Mouse (Mus musculus) embryonic facial prominence, embryonic 14.5 days (tissue): Measurements from ENCODE around the gene Siva1. TPM values are rescaled to one million over a fixed set of nuclear protein-coding genes. Genes with fewer than 3 reads are reported as not detected.

Experiments used
- ATAC-seq: fragments of 200-750 bp; cut with Nextera tagmentation; 2 replicates; pipeline ENCODE4 v1.8.0; 2017; ENCODE audit warnings: low read depth, moderate number of reproducible peaks, moderate TSS enrichment
- DNase-seq: peaks from one replicate; pipeline ENCODE4 v3.0.0-alpha.2; 2015; ENCODE audit warnings: low spot score
- H3K27ac ChIP-seq: fragments of 300-500 bp; sonication (generic); replicated peaks from 2 replicates; pipeline ENCODE4 v1.5.1; 2014; ENCODE audit warnings: low read depth, mild to moderate bottlenecking, low read length, moderate library complexity
- H3K27me3 ChIP-seq: fragments of 300-500 bp; sonication (generic); replicated peaks from 2 replicates; pipeline ENCODE4 v1.6.1; 2014; ENCODE audit warnings: low read length; ENCODE audit not compliant: control insufficient read depth, insufficient read depth
- H3K36me3 ChIP-seq: fragments of 300-500 bp; sonication (generic); 2 replicates; pipeline ENCODE4 v1.6.1; 2014; ENCODE audit warnings: low read length, mixed read lengths; ENCODE audit not compliant: control insufficient read depth, insufficient read depth
- H3K4me1 ChIP-seq: fragments of 300-500 bp; sonication (generic); 2 replicates; pipeline ENCODE4 v1.6.1; 2014; ENCODE audit warnings: antibody characterized with exemption, low read length; ENCODE audit not compliant: control insufficient read depth, insufficient read depth
- H3K4me2 ChIP-seq: fragments of 300-500 bp; sonication (generic); 2 replicates; pipeline ENCODE4 v1.6.1; 2014; ENCODE audit warnings: low read depth, mild to moderate bottlenecking, low read length, moderate library complexity, mixed read lengths
- H3K4me3 ChIP-seq: fragments of 300-500 bp; sonication (generic); 2 replicates; pipeline ENCODE4 v1.5.1; 2014; ENCODE audit warnings: low read depth, mild to moderate bottlenecking, low read length
- H3K9ac ChIP-seq: fragments of 300-500 bp; sonication (generic); 2 replicates; pipeline ENCODE4 v1.6.1; 2014; ENCODE audit warnings: low read depth, mild to moderate bottlenecking, low read length, moderate library complexity, mixed read lengths
- H3K9me3 ChIP-seq: fragments of 300-500 bp; sonication (generic); 2 replicates; pipeline ENCODE4 v1.6.1; 2016; ENCODE audit warnings: low read length; ENCODE audit not compliant: control insufficient read depth
- WGBS: fragments of 180-500 bp; shearing (Covaris S2); extraction: QIAGEN DNeasy Blood & Tissue Kit; methylation state at CpG from one replicate; pipeline ENCODE4 v1.1.7; 2014; 5-methylcytosine and 5-hydroxymethylcytosine counted together
- polyA plus RNA-seq: library from polyadenylated mRNA; unstranded; fragments of >200 nt; fragmentation: Nextera tagmentation; extraction: Ambion mirVana; gene quantifications from 2 replicates; pipeline ENCODE4 v1.2.1, GENCODE M21; 2014

Gene Siva1
- polyA plus RNA-seq, 1 experiment from 2014 or later, result 211 TPM

DNA sequence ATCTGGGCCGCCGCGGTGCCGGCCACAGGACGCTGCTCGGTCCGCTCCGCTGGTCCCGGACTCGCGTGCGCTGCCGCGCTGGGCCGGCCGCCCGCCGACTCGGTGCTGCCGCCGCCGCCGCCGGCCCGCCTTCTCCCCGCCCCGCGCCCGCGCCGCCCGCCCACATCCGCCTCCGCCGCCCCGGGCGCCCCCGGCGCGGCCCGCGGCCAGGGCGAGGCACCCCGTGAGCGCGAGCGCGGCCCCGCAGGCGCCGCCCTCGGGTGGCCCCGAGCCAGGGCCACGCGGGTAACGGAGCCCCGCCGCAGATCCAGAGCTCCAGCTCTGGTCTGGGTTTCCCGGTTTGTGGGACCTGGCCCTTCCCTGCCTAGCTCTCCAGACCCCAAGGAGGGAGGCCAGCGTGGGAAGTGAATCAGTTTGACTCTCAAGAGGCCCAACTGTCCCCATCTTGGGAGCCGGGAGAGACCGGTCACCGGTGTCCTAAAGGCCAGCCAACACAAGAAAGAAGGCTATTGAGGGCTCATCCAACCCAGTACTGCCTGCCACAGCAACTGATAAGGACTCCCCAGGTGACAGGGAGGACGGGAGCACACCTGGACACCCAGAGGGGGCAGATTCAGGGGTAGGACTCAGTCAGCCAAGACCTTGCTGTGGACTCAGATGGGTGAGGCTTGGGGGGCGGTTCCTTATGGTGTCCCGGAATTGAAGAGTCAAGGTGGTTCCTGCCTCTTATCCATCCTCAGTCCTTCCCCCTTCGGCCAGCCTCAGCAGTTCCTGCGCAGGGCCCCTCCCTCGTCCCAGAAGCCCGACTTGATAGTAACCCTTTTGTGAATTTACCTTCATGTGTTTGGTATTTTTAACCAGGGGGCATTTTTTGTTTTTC lies 29.9 kb downstream of the Siva1 start, which contains the start of gene Akt1:
TSS of gene Akt1 (minus strand) at position 753 of the 880 bp plus-strand sequence.
- H3K27ac ChIP-seq, result peak within 1 kb of the TSS; percentile 95
- ATAC-seq, result peak; percentile 36; the same call in 1 of the 2 replicates
- peak within 1 kb of the TSS; percentile 94 for H3K4me2 ChIP-seq
- H3K36me3 ChIP-seq, result peaks cover 23% of the 10 kb centered on the region
- peak within 1 kb of the TSS; percentile 98 for H3K9ac ChIP-seq
- peaks cover 24% of the 10 kb centered on the region for H3K27me3 ChIP-seq
- H3K9me3 ChIP-seq, result no peaks in the 10 kb centered on the region
- H3K4me3 ChIP-seq, result peak within 1 kb of the TSS; percentile 98
- peak; percentile 88 for DNase-seq
- peaks cover 34% of the 10 kb centered on the region for H3K4me1 ChIP-seq
- 0% methylated on average over 27 of the region's 70 CpGs for WGBS

DNA sequence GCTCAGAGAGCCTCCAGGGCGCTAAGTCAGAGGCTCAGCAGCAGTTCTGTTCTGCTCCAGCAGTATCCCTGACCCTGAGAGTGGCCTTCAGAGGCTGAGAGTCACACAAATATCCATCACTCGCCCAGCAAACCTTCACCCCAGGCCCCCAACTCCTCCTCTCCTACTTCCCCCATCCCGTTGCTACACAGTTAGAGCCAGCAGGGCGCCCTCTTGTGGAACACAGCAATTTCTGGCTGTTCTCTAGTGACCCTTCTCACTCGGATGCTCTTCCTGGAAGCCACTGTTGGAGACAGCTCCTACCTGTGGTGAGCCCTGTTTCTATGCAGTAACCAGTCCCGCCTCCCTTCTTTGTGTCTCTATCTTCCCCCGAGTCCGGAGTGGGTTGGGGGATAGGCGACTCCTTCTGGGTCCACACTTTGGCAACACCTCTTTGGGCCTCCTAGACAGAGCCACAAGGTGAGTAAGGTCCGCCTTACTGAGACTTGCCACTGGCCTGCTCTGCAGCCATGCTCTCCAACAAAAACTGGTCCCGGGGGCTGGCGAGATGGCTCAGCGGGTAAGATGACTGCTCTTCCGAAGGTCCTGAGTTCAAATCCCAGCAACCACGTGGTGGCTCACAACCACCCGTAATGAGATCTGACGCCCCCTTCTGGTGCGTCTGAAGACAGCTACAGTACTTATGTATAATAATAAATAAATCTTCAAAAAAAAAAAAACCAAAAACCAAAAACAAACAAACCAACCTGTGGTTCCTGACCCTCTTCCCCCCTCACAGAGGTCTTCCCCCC lies 31.0 kb downstream of the Siva1 start:
- peak; percentile 74 for ATAC-seq
- 16% methylated on average over 18 of the region's 18 CpGs for WGBS
- Histone ChIP-seq H3K4me3 (peak overlapping the region; percentile 98), H3K4me2 (peak overlapping the region; percentile 94), H3K27me3 (peaks cover 35% of the 10 kb centered on the region), H3K27ac (peak overlapping the region; percentile 95), H3K9ac (peak overlapping the region; percentile 50; the same call in 1 of the 2 replicates), H3K9me3 (no peaks in the 10 kb centered on the region), H3K36me3 (peaks cover 13% of the 10 kb centered on the region), H3K4me1 (peaks cover 34% of the 10 kb centered on the region)
- peak; percentile 94 for DNase-seq

DNA sequence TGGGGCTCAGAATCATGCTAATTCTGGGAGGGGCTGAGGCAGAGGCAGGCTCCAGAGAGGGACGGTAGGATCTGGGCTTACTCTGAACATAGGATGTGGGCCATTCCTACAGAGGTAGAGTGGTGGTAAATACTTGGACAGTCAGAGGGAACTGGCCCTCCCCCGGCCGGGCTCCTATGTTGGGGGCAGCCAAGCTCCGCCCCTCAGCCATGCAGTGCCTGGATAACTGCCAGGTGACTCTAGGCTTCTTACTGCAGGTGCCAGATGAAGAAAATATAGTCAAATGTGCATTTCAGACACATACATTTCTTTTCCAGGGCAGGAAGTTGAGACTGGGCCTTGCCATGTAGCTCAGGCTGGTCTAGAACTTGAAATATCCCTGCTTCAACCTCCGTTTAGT lies 32.6 kb downstream of the Siva1 start:
- Histone ChIP-seq H3K27me3 (peaks cover 49% of the 10 kb centered on the region), H3K9ac (no peak overlapping the region)
- WGBS, result 60% methylated on average over 5 of the region's 5 CpGs

DNA sequence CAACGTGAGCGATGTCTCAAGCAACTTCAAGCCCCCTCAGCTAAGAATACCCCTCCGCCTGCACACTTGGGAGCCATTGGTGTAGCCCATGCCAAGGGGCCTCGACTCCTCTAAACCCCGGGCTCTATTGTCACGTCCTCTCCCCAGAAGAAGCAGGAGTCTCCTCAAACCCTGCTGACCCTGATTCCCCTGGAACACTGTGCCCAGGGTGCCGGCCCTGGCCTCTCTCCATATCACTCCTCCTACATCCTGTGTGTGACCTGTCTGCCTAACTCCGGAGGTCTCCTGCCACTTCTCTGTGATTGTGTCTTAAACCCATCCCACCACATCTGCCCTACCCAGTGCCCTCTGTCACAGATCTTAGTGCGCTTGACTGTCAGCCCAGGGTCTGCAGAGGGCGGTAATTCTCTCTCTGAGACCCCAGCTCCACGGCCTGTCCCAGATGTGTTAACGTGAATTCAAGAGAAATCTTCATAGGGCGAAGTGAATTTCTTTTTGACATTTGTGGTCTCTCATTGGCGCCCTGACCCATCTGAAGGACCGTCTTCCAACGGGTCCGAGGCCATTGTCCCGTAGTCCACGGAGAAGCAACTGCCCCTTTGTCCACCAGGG lies 33.6 kb downstream of the Siva1 start:
- Histone ChIP-seq H3K27me3 (peaks cover 49% of the 10 kb centered on the region), H3K4me1 (peaks cover 13% of the 10 kb centered on the region), H3K9ac (peak overlapping the region; percentile 64), H3K27ac (no peak overlapping the region), H3K4me2 (peak overlapping the region; percentile 96), H3K4me3 (peak overlapping the region; percentile 72), H3K36me3 (no peaks in the 10 kb centered on the region), H3K9me3 (no peaks in the 10 kb centered on the region)
- ATAC-seq, result no peak
- WGBS, result 22% methylated on average over 19 of the region's 19 CpGs
- no peak for DNase-seq

More for the DNA sequence above, 32.6 kb downstream of the Siva1 start:
- no peak for ATAC-seq
- Histone ChIP-seq H3K36me3 (no peaks in the 10 kb centered on the region), H3K4me1 (peaks cover 23% of the 10 kb centered on the region), H3K9me3 (no peaks in the 10 kb centered on the region), H3K27ac (no peak overlapping the region), H3K4me2 (no peak overlapping the region), H3K4me3 (no peak overlapping the region)
- no peak for DNase-seq

DNA sequence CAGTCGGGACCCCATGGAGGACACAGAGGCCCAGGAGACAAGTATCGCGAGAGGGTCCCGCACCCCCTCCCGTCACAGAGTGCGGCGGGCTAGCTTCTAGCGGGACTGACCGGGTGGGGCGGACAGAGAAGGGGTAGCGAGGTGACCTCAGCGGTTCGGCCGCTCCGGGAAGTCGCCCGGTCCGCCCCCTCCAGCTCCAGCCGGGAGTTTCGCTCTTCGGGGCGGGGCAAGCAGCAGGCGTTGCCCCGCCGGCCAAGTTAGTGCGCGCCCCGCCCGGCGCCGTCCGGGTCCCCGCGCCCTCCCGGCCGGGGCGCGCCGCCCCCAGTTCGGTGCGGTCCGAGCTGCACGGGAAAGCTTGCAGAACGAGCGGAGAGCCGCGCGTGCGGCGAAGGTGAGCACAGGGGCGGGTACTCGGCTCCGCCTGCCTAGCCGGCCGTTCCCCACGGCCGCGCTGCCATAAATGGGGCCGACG lies 34.1 kb downstream of the Siva1 start, which contains the start of gene Zbtb42:
TSS of gene Zbtb42 (plus strand) at position 274 of the 472 bp plus-strand sequence.
- DNase-seq (peak; percentile 42), ATAC-seq (peak; percentile 26; the same call in 1 of the 2 replicates)
- peak within 1 kb of the TSS; percentile 64 for H3K9ac ChIP-seq
- H3K27ac ChIP-seq, result peak within 1 kb of the TSS; percentile 65
- H3K9me3 ChIP-seq, result no peaks in the 10 kb centered on the region
- H3K36me3 ChIP-seq, result no peaks in the 10 kb centered on the region
- H3K4me1 ChIP-seq, result peaks cover 12% of the 10 kb centered on the region
- H3K4me2 ChIP-seq, result peak within 1 kb of the TSS; percentile 96
- WGBS, result 0% methylated on average over 33 of the region's 60 CpGs
- H3K27me3 ChIP-seq, result peaks cover 49% of the 10 kb centered on the region
- H3K4me3 ChIP-seq, result peak within 1 kb of the TSS; percentile 72

DNA sequence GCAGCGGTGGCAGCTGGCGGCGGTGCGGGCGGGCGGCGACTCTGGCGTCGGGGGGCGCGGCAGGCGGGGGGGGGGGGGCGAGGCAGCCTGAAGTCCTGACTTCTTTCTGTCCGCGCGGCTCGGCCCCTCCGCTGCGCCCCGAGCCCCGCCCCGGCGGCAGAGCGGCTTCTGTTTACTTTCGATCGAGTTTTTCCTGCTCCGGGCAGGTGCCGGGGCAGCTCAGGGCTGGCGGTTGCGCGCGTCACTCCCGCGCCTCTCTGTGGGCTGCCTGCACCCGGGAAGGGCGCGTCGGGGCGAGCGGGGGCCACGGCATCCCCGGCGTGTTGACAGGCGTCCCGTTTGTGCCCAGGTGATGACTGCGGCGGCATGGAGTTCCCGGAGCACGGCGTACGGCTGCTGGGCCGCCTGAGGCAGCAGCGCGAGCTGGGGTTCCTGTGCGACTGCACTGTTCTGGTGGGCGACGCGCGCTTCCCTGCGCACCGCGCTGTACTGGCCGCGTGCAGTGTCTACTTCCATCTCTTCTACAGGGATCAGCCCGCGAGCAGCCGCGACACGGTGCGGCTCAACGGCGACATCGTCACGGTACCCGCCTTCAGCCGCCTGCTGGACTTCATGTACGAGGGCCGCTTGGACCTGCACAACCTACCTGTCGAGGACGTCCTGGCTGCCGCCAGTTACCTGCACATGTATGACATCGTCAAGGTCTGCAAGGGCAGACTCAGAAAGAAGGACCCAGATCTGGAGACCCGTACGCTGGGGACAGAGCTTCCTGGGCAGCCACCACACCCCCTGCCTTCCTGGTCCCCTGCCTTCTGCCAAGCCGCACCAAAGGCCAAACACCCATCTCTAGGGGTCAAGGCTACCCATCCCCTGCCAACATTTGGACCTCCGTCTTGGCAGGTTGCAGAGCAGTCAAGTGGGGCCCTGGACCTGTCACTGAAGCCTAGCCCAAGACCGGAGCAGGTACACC lies 34.8 kb downstream of the Siva1 start:
- WGBS, result 11% methylated on average over 23 of the region's 87 CpGs
- peak overlapping the region; percentile 72 for H3K4me3 ChIP-seq
- peak overlapping the region; percentile 64 for H3K9ac ChIP-seq
- ATAC-seq (peak; percentile 31; the same call in 1 of the 2 replicates), DNase-seq (peak; percentile 60)
- H3K27me3 ChIP-seq, result peaks cover 49% of the 10 kb centered on the region
- H3K36me3 ChIP-seq, result no peaks in the 10 kb centered on the region
- H3K27ac ChIP-seq, result peak overlapping the region; percentile 65
- peaks cover 12% of the 10 kb centered on the region for H3K4me1 ChIP-seq
- H3K4me2 ChIP-seq, result peak overlapping the region; percentile 96
- H3K9me3 ChIP-seq, result no peaks in the 10 kb centered on the region

DNA sequence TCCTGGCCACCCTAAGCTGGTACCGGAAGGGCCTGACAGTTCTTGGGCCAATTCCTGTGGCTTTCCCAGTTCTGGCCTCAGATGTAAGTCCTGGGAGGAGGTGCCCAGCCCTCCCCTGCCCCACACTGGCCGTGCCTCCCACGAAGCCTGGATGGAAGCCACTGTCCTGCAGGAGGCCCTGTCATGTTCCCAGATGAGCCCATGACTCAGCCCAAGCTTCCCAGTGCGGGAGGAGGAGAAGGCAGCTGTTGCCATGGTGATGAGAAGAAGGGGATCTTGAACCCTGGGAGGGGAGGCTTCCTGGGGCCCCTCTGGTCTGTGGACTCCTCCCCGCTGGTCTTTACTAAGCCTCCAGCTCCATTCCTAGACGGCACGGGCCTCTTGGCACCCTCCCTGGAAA lies 38.9 kb downstream of the Siva1 start:
- Histone ChIP-seq H3K9me3 (no peaks in the 10 kb centered on the region), H3K9ac (no peak overlapping the region), H3K4me3 (no peak overlapping the region), H3K4me1 (peaks cover 2% of the 10 kb centered on the region; the same call in 1 of the 2 replicates), H3K27me3 (peaks cover 34% of the 10 kb centered on the region), H3K36me3 (no peaks in the 10 kb centered on the region), H3K27ac (no peak overlapping the region), H3K4me2 (no peak overlapping the region)
- 55% methylated on average over 6 of the region's 7 CpGs for WGBS
- DNase-seq (no peak), ATAC-seq (no peak)
